Mouse (Mus musculus): ENCODE measurements around the gene Prap1.

GRCm38 (mm10) chr7:140098466-140098865 lies 5.3 kb downstream of the Prap1 start:
- no peak for TF ChIP-seq CTCF (conservative IDR thresholded peaks at IDR 0.05; ENCODE audit: insufficient read depth, insufficient read length, low read depth, low read length)
- no peak for TF ChIP-seq POLR2A (IDR thresholded peaks at IDR 0.05; ENCODE audit: low read depth, low read length)
